Mouse (Mus musculus): ENCODE measurements at regions not wholly inside any gene's neighbourhood (a gene's known extent, or its start where the extent isn't known, plus 50 kb on each side); places are given as distances from the start of the nearest gene placed in this dataset.

DNA sequence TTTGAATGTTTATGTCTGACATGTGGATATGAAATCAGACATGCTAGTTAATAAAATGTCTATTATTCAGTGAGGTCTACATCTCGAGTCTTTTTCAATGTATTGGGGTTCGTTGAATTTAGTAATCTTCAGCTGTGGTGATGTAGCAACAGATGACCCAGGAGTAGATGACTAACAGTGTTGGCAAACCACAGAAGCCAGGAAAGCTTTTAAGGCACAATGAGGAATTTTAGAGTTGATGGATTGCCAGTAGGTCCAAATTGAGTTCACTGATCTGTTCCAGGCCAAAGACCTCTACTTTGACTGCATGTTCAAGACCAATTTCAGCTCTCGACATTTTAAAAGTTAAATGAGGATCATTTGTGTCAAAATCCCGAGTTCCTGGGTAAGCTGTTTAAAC, 92.8 kb upstream of the Speer4f2 start:
- Histone ChIP-seq H3K9ac (replicated peaks) (no peak overlapping the region), H3K27ac (no peak overlapping the region), H3K4me1 (replicated peaks) (no peaks in the 10 kb centered on the region), H3K36me3 (no peaks in the 10 kb centered on the region), H3K27me3 (no peaks in the 10 kb centered on the region), H3K9me3 (no peaks in the 10 kb centered on the region), H3K4me2 (no peak overlapping the region), H3K4me3 (replicated peaks) (no peak overlapping the region)
- no peak for ATAC-seq (ENCODE audit: insufficient number of reproducible peaks, insufficient read depth, low FRiP score, low TSS enrichment, low read depth)
- WGBS: 79% methylated on average over 4 of the region's 4 CpGs

DNA sequence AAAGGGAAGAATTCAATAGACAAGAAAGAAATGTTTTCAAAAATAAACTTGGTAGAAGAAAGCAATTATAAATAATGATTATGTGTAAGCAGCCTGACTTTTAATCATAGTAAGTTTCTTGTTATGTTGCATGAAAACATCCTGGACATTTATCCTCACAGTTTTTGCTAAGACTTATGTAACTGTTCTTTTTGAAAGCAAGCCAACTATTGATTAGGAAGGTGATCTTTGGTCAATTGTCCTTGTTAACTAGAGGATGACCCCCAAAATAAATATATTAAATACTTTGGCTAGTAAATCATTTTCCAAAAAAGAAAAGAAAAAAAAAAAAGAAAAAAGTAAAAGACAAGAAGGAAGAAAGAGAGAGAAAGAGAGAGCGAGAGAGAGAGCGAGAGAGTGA, 92.0 kb upstream of the Speer4f2 start:
- Histone ChIP-seq H3K9me3 (no peaks in the 10 kb centered on the region), H3K27me3 (no peaks in the 10 kb centered on the region), H3K4me3 (replicated peaks) (no peak overlapping the region), H3K9ac (replicated peaks) (no peak overlapping the region), H3K4me1 (replicated peaks) (no peaks in the 10 kb centered on the region), H3K27ac (no peak overlapping the region), H3K36me3 (no peaks in the 10 kb centered on the region), H3K4me2 (no peak overlapping the region)
- no peak for ATAC-seq (ENCODE audit: insufficient number of reproducible peaks, insufficient read depth, low FRiP score, low TSS enrichment, low read depth)
- 97% methylated on average over 2 of the region's 2 CpGs for WGBS

DNA sequence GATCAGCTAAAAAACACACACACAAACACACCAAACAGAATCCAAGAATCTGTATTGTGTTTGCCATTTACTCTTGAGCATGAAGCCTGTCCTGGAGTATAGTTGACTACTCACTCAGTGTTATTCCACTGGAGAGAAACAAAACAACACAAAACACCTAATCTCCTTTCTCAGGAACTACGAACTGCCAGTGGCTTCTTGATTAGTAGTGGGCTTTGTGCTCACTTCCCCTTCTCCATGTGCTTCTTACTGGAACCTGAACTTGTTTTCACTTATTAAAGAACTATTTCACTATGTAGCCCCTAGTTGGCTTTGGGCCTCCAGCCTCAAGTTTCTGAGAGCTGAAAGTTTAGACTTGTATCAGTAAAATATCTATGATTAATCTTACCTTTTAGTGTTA, 84.0 kb upstream of the Speer4f2 start:
- WGBS: 79% methylated on average over 1 of the region's 1 CpGs
- ATAC-seq (ENCODE audit: insufficient number of reproducible peaks, insufficient read depth, low FRiP score, low TSS enrichment, low read depth): no peak
- H3K4me3 ChIP-seq (replicated peaks): no peak overlapping the region
- H3K27me3 ChIP-seq: no peaks in the 10 kb centered on the region
- no peaks in the 10 kb centered on the region for H3K4me1 ChIP-seq (replicated peaks)
- H3K4me2 ChIP-seq: no peak overlapping the region
- H3K9me3 ChIP-seq: no peaks in the 10 kb centered on the region
- H3K9ac ChIP-seq (replicated peaks): no peak overlapping the region
- no peak overlapping the region for H3K27ac ChIP-seq
- H3K36me3 ChIP-seq: no peaks in the 10 kb centered on the region

DNA sequence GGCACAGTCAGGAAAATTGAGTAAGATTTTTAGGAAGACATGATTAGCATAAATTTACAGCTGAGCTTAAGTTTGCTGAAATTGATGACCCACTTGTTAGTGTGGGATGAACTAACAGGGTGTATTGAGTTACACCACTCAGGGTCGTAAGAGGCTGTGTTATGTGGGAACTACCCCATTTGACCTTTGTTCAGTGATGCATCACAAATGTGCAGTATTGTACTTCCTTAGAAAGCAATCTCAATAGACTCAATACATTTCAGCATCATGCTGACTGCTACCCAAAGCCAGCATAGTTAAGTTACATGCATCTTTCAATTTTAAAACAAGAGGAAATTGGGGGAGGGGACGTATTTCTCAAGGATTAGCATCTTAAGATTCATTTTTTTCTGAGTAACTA, 80.4 kb upstream of the Speer4f2 start:
- Histone ChIP-seq H3K9ac (replicated peaks) (no peak overlapping the region), H3K36me3 (no peaks in the 10 kb centered on the region), H3K4me3 (replicated peaks) (no peak overlapping the region), H3K4me1 (replicated peaks) (no peaks in the 10 kb centered on the region), H3K4me2 (no peak overlapping the region), H3K27ac (no peak overlapping the region), H3K9me3 (no peaks in the 10 kb centered on the region), H3K27me3 (no peaks in the 10 kb centered on the region)
- WGBS: 63% methylated on average over 2 of the region's 2 CpGs
- ATAC-seq (ENCODE audit: insufficient number of reproducible peaks, insufficient read depth, low FRiP score, low TSS enrichment, low read depth): no peak

DNA sequence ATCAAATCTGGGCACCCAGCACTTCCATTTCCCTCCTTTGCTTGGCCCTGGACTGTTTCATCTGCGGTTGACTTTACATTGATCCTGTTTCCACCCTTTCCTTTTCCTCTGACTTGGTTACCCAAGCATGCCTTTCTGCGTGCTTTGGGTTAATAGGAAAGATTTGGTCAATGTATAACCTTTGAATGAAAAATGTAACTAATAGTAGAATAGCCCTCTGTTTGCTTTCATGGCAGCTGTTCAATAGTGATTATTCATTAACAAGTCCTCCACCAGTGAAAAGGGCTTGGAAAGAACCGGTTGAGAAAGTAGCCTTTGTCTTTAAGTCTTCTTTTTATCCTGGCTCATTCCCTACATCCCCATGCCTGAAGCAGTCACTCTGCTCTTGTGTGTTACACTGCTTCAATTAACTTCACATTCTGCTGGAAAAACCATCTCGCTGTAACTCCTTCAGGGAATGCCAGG, 76.4 kb upstream of the Speer4f2 start:
- Histone ChIP-seq H3K27me3 (no peaks in the 10 kb centered on the region), H3K36me3 (no peaks in the 10 kb centered on the region), H3K27ac (no peak overlapping the region), H3K9ac (replicated peaks) (no peak overlapping the region), H3K4me2 (no peak overlapping the region), H3K4me1 (replicated peaks) (no peaks in the 10 kb centered on the region), H3K4me3 (replicated peaks) (no peak overlapping the region), H3K9me3 (no peaks in the 10 kb centered on the region)
- WGBS: 75% methylated on average over 4 of the region's 4 CpGs
- ATAC-seq (ENCODE audit: insufficient number of reproducible peaks, insufficient read depth, low FRiP score, low TSS enrichment, low read depth): no peak

DNA sequence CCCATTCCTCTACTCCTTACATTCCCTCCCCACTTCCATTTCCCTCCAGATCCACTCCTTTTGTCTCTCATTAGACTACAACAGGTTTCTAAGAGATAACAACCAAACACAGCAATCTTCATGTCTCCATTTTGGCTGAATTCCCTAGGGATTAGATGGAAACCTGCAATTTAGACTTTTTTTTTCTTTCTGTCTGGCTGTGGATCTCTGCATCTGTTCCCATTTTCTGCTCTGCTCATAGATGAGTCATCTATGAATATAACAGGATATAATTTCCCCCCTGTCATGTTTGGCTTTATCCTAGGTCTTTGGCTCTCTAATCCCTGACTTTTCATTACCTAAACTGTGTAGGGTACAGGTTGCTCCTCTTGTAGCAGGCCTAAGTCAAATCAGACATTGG, 73.1 kb upstream of the Speer4f2 start:
- no peak overlapping the region for H3K9ac ChIP-seq (replicated peaks)
- H3K27ac ChIP-seq: no peak overlapping the region
- no peaks in the 10 kb centered on the region for H3K4me1 ChIP-seq (replicated peaks)
- no peak overlapping the region for H3K4me3 ChIP-seq (replicated peaks)
- H3K36me3 ChIP-seq: no peaks in the 10 kb centered on the region
- no peaks in the 10 kb centered on the region for H3K27me3 ChIP-seq
- no peak overlapping the region for H3K4me2 ChIP-seq
- no peaks in the 10 kb centered on the region for H3K9me3 ChIP-seq
- no peak for ATAC-seq (ENCODE audit: insufficient number of reproducible peaks, insufficient read depth, low FRiP score, low TSS enrichment, low read depth)

DNA sequence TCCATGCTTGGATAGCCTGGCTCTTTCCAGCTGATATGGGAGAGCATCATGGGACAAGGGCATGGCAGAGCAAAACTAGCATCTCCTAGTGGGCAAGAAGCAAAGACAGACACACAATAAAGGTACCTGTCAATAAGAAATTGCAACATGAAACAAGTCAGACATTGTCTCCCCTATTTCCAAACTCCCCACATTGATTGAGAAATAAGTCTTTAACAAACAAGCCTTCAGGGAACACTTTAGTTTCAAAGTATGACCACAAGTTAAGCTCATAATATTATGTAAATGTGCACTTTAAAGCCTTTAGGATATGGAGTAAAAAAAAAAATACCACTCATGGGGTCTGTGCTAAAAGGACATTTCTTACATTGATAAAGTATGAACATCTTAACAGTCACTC, 51.5 kb upstream of the Speer4f2 start:
- Histone ChIP-seq H3K4me3 (replicated peaks) (no peak overlapping the region), H3K36me3 (no peaks in the 10 kb centered on the region), H3K4me2 (no peak overlapping the region), H3K9ac (replicated peaks) (no peak overlapping the region), H3K27me3 (no peaks in the 10 kb centered on the region), H3K27ac (no peak overlapping the region), H3K9me3 (no peaks in the 10 kb centered on the region), H3K4me1 (replicated peaks) (no peaks in the 10 kb centered on the region)
- ATAC-seq (ENCODE audit: insufficient number of reproducible peaks, insufficient read depth, low FRiP score, low TSS enrichment, low read depth): no peak
